Mouse (Mus musculus): ENCODE measurements around the gene Ren1. TPM values are rescaled to one million over a fixed set of nuclear protein-coding genes. Genes with fewer than 3 reads are reported as not detected.

Gene Ren1
- total RNA-seq, 2 experiments from 2014 or later = not detected

- intact Hi-C loops (cut with DNase I; ENCODE audit: low total_unique reads) = no loop called here
- DNase-seq = peak; percentile 56
These were observed 17.5 kb downstream of the Ren1 start for GRCm38 (mm10) chr1:133367606-133368488.

- intact Hi-C loops (cut with DNase I; ENCODE audit: low total_unique reads) = no loop called here
- no peak for DNase-seq
These were observed 18.3 kb downstream of the Ren1 start for GRCm38 (mm10) chr1:133368644-133369043.

GRCm38 (mm10) chr1:133370352-133370751 lies 20.0 kb downstream of the Ren1 start:
- no peak for DNase-seq

GRCm38 (mm10) chr1:133371431-133371830 lies 21.1 kb downstream of the Ren1 start:
- no peak for DNase-seq
- intact Hi-C loops (cut with DNase I; ENCODE audit: low total_unique reads) = no loop called here

More at GRCm38 (mm10) chr1:133370352-133370751, 20.0 kb downstream of the Ren1 start:
- intact Hi-C loops (cut with DNase I; ENCODE audit: low total_unique reads) = no loop called here

- no peak for DNase-seq
- intact Hi-C loops (cut with DNase I; ENCODE audit: low total_unique reads) = no loop called here
These were observed 21.8 kb downstream of the Ren1 start for GRCm38 (mm10) chr1:133372113-133372512.

GRCm38 (mm10) chr1:133375696-133376346 lies 25.5 kb downstream of the Ren1 start:
- intact Hi-C loops (cut with DNase I; ENCODE audit: low total_unique reads) = no loop called here
- DNase-seq = no peak

GRCm38 (mm10) chr1:133377547-133377946 lies 27.2 kb downstream of the Ren1 start:
- DNase-seq = no peak
- intact Hi-C loops (cut with DNase I; ENCODE audit: low total_unique reads) = no loop called here

- DNase-seq = no peak
- intact Hi-C loops (cut with DNase I; ENCODE audit: low total_unique reads) = no loop called here
These were observed 29.1 kb downstream of the Ren1 start for GRCm38 (mm10) chr1:133379254-133379985.

- DNase-seq = no peak
- intact Hi-C loops (cut with DNase I; ENCODE audit: low total_unique reads) = loop anchor here (5.0 to 10.0 kb wide), 2 partner anchors 115 to 232 kb away; partner anchors contain the start of gene Snrpe
These were observed 29.6 kb downstream of the Ren1 start for GRCm38 (mm10) chr1:133379986-133380320.

GRCm38 (mm10) chr1:133380347-133381065 lies 30.2 kb downstream of the Ren1 start:
- no peak for DNase-seq
- intact Hi-C loops (cut with DNase I; ENCODE audit: low total_unique reads) = loop anchor here (5.0 to 10.0 kb wide), 2 partner anchors 114 to 232 kb away; partner anchors contain the start of gene Snrpe

- intact Hi-C loops (cut with DNase I; ENCODE audit: low total_unique reads) = loop anchor here (5.0 to 10.0 kb wide), 2 partner anchors 113 to 230 kb away; partner anchors contain the start of gene Snrpe
- DNase-seq = peak; percentile 63
These were observed 31.7 kb downstream of the Ren1 start for GRCm38 (mm10) chr1:133382008-133382407.

GRCm38 (mm10) chr1:133382552-133383155 lies 32.3 kb downstream of the Ren1 start:
- DNase-seq = no peak
- intact Hi-C loops (cut with DNase I; ENCODE audit: low total_unique reads) = loop anchor here (5.0 to 10.0 kb wide), 2 partner anchors 112 to 230 kb away; partner anchors contain the start of gene Snrpe

- intact Hi-C loops (cut with DNase I; ENCODE audit: low total_unique reads) = loop anchor here (5.0 to 10.0 kb wide), 2 partner anchors 112 to 229 kb away; partner anchors contain the start of gene Snrpe
- DNase-seq = no peak
These were observed 33.0 kb downstream of the Ren1 start for GRCm38 (mm10) chr1:133383157-133383783.

- DNase-seq = peak; percentile 61
- intact Hi-C loops (cut with DNase I; ENCODE audit: low total_unique reads) = loop anchor here (5.0 to 10.0 kb wide), 3 partner anchors 37 to 202 kb away; partner anchors contain the start of gene Sox13
These were observed 35.2 kb downstream of the Ren1 start for GRCm38 (mm10) chr1:133385506-133385905.

GRCm38 (mm10) chr1:133386209-133386608 lies 35.9 kb downstream of the Ren1 start:
- intact Hi-C loops (cut with DNase I; ENCODE audit: low total_unique reads) = loop anchor here (5.0 to 10.0 kb wide), 3 partner anchors 36 to 201 kb away; partner anchors contain the start of gene Sox13
- DNase-seq = no peak

- DNase-seq = no peak
- intact Hi-C loops (cut with DNase I; ENCODE audit: low total_unique reads) = loop anchor here (5.0 to 10.0 kb wide), 3 partner anchors 35 to 200 kb away; partner anchors contain the start of gene Sox13
These were observed 37.4 kb downstream of the Ren1 start for GRCm38 (mm10) chr1:133387539-133388268.

GRCm38 (mm10) chr1:133394702-133395101 lies 44.4 kb downstream of the Ren1 start:
- intact Hi-C loops (cut with DNase I; ENCODE audit: low total_unique reads) = no loop called here
- DNase-seq = no peak

Measured in gastrocnemius, postnatal 14 days (tissue).